Comparison of ENCODE assay signal across 8 mouse cellular contexts in genomic region chr11:4001603-4002002, GRCm38 (mm10). TPM values are rescaled to one million over a fixed set of nuclear protein-coding genes. Genes with fewer than 3 reads are reported as not detected.
DNase-seq lines count a peak whose midpoint lies in the region; ATAC-seq and TF ChIP-seq lines count a peak whose summit lies in the region.
"Had no signal": no experiment of that assay in that cellular context is flagged by ENCODE, and none has a peak within 500 bp of the region (broad histone marks: within the 10 kb centered on the region; RNA-seq: fewer than 3 reads in every experiment).

No protein-coding gene starts in this region.

- TF ChIP-seq CTCF in C2C12 (IDR thresholded peaks at IDR 0.05; ENCODE audit: control insufficient read depth, insufficient read depth, insufficient read length) (peak; percentile 81), ES-Bruce4 (IDR thresholded peaks at IDR 0.05; ENCODE audit: low read depth, low read length) (peak; percentile 86)
- TF ChIP-seq CTCF in layer of hippocampus, adult 2 months (conservative IDR thresholded peaks at IDR 0.05): peak; percentile 92

- peak; percentile 37 for DNase-seq in c-Kit-positive CD71-positive TER-119-positive erythroid progenitor cells, embryonic 14.5 days (ENCODE audit: low spot score)
- peak; percentile 79 to 82 for DNase-seq in frontal cortex, postnatal 36 days (ENCODE audit: low spot score in 2 of 2)
- peak; percentile 63 to 82 for DNase-seq in layer of hippocampus, adult 2 months (ENCODE audit: low spot score in 2 of 2)
- DNase-seq in right cerebral cortex, postnatal 4 days: peak; percentile 77

- no peak for TF ChIP-seq POLR2A in ES-Bruce4 (IDR thresholded peaks at IDR 0.05; ENCODE audit: insufficient read depth, low read length)

- H3K27me3 ChIP-seq in C2C12 (ENCODE audit: control insufficient read depth, insufficient read depth, insufficient read length) (peaks cover 11% of the 10 kb centered on the region), ES-Bruce4 (ENCODE audit: control insufficient read depth, insufficient read depth, low read length, poor library complexity, severe bottlenecking) (peaks cover 3% of the 10 kb centered on the region)

- H3K36me3 ChIP-seq in C2C12 (ENCODE audit: control insufficient read depth, insufficient read depth): no peaks in the 10 kb centered on the region
- H3K36me3 ChIP-seq in ES-Bruce4 (ENCODE audit: control insufficient read depth, insufficient read depth, low read length, poor library complexity, severe bottlenecking): no peaks in the 10 kb centered on the region

- no peaks in the 10 kb centered on the region for H3K79me3 ChIP-seq in C2C12 (ENCODE audit: low read depth)

- H3K4me3 ChIP-seq in C2C12 (ENCODE audit: insufficient read depth, poor library complexity, severe bottlenecking) (no peak overlapping the region), ES-Bruce4 (ENCODE audit: low read depth, low read length) (no peak overlapping the region)
- H3K4me3 ChIP-seq in layer of hippocampus, adult 2 months: no peak overlapping the region

- H3K4me1 ChIP-seq in ES-Bruce4 (ENCODE audit: control insufficient read depth, insufficient read depth, low read length): no peaks in the 10 kb centered on the region

- no peak for TF ChIP-seq EP300 in ES-Bruce4 (IDR thresholded peaks at IDR 0.05; ENCODE audit: insufficient read depth, low read depth, low read length)

- H3ac ChIP-seq in C2C12 (ENCODE audit: control insufficient read depth, insufficient read length, low read depth): no peak overlapping the region

- no peak overlapping the region for H3K27ac ChIP-seq in ES-Bruce4 (ENCODE audit: insufficient read depth, low read length)
- H3K27ac ChIP-seq in layer of hippocampus, adult 2 months: no peak overlapping the region

- H3K9me3 ChIP-seq in ES-Bruce4 (replicated peaks; ENCODE audit: control insufficient read depth, insufficient read depth, low read length, poor library complexity, severe bottlenecking): no peaks in the 10 kb centered on the region

- H3K9ac ChIP-seq in ES-Bruce4 (ENCODE audit: low read depth, poor library complexity, severe bottlenecking): no peak overlapping the region

- no peaks in the 10 kb centered on the region for H3K79me2 ChIP-seq in C2C12 (ENCODE audit: control insufficient read depth, insufficient read depth)

- peak; percentile 77 for ATAC-seq in megakaryocyte, adult 5-6 weeks (ENCODE audit: poor library complexity, severe bottlenecking)

TF ChIP-seq in C2C12, 6 proteins besides CTCF, POLR2A, EP300 and RAD21:
- no peak for TF ChIP-seq MYOD1 (IDR thresholded peaks at IDR 0.05; ENCODE audit: control insufficient read depth, insufficient read length, low read depth)
- TF ChIP-seq MYOG (IDR thresholded peaks at IDR 0.05; ENCODE audit: control insufficient read depth, extremely low read depth, insufficient read length): no peak
- TF ChIP-seq USF1 (IDR thresholded peaks at IDR 0.05; ENCODE audit: low read depth): no peak
- no peak for TF ChIP-seq FOSL1 (IDR thresholded peaks at IDR 0.05; ENCODE audit: insufficient read depth, low read length, poor library complexity, severe bottlenecking)
- TF ChIP-seq CEBPB (IDR thresholded peaks at IDR 0.05; ENCODE audit: low read depth): no peak

RNA-seq across cellular contexts. Expression of gene Gal3st1, which starts 18.2 kb away (rescaled TPM):
- polyA plus RNA-seq in C2C12 (2012; fragmentation: generic; extraction: Trizol): 0.06 TPM
- 1.6 and 1.8 TPM in 2 replicates for polyA plus RNA-seq in ES-Bruce4 (2011; ENCODE audit: insufficient read depth, insufficient read length, low read depth, missing spikeins)
- total RNA-seq in layer of hippocampus, adult 2 months (2021): 1 to 10 TPM; 8.5 to 9.8 TPM
- total RNA-seq in megakaryocyte, adult 5-6 weeks (2015): 0.22 TPM in 1 of 2 replicates, not detected in the other
- not detected in 2 replicates for total RNA-seq in megakaryocyte, adult 5-6 weeks (2017)

RNA-seq across cellular contexts. Expression of gene 4930556J24Rik, which starts 25.0 kb away (rescaled TPM):
- polyA plus RNA-seq in C2C12 (2012; fragmentation: generic; extraction: Trizol) (0.07 TPM), ES-Bruce4 (2011; ENCODE audit: insufficient read depth, insufficient read length, low read depth, missing spikeins) (not detected in 2 replicates)
- total RNA-seq in layer of hippocampus, adult 2 months (2021): not detected
- not detected in 2 replicates for total RNA-seq in megakaryocyte, adult 5-6 weeks (2015)
- not detected in 2 replicates for total RNA-seq in megakaryocyte, adult 5-6 weeks (2017)
- polyA plus RNA-seq: large intestine, adult 2 months had no signal

RNA-seq across cellular contexts. Expression of gene Sec14l4, which starts 29.7 kb away (rescaled TPM):
- polyA plus RNA-seq in C2C12 (2012; fragmentation: generic; extraction: Trizol) (not detected), ES-Bruce4 (2011; ENCODE audit: insufficient read depth, insufficient read length, low read depth, missing spikeins) (5.2 and 7.4 TPM in 2 replicates)
- total RNA-seq in layer of hippocampus, adult 2 months (2021): under 1 TPM; 0.17 to 0.64 TPM
- total RNA-seq in megakaryocyte, adult 5-6 weeks (2015): not detected in 2 replicates
- not detected in 2 replicates for total RNA-seq in megakaryocyte, adult 5-6 weeks (2017)

RNA-seq across cellular contexts. Expression of gene Pes1, which starts 37.8 kb away (rescaled TPM):
- polyA plus RNA-seq in C2C12 (2012; fragmentation: generic; extraction: Trizol) (146 TPM), ES-Bruce4 (2011; ENCODE audit: insufficient read depth, insufficient read length, low read depth, missing spikeins) (248 and 252 TPM in 2 replicates)
- 10 to 100 TPM; 34.8 to 40.5 TPM for total RNA-seq in layer of hippocampus, adult 2 months (2021)
- total RNA-seq in megakaryocyte, adult 5-6 weeks (2015): 28.5 and 31.1 TPM in 2 replicates
- total RNA-seq in megakaryocyte, adult 5-6 weeks (2017): 60.7 and 86.6 TPM in 2 replicates

Comparison
In these comparisons a context has a peak if more than half of its experiments do, and no peak if none do; other contexts are left out.
1. RNA of gene Gal3st1, which starts 18.2 kb away (total RNA-seq): 8.5 to 9.8 TPM in layer of hippocampus, adult 2 months; 0.22 TPM in megakaryocyte, adult 5-6 weeks; every median in the first group is over 4 times any median in the second.
2. Peak in every context shown above with its lines, with median percentiles within 50 percentile points of each other: CTCF ChIP-seq and DNase-seq.